Mouse (Mus musculus) macrophage (primary cell): ENCODE data around the gene Pde7b. TPM values are rescaled to one million over a fixed set of nuclear protein-coding genes. Genes with fewer than 3 reads are reported as not detected.
A peak's percentile ranks its signal among the peaks of the same experiment; 100 is the strongest.

ENCODE experiments used
- H3K27ac ChIP-seq: fragments of 350-480 bp; formaldehyde crosslinking; 2 replicates; pipeline ENCODE4 v1.9.0; 2021
- H3K36me3 ChIP-seq: fragments of 350-480 bp; formaldehyde crosslinking; 2 replicates; pipeline ENCODE4 v1.9.0; 2021; ENCODE audit errors: inconsistent target
- H3K4me3 ChIP-seq: fragments of 350-480 bp; formaldehyde crosslinking; 2 replicates; pipeline ENCODE4 v1.9.0; 2021; ENCODE audit errors: inconsistent target
- H3K79me2 ChIP-seq: fragments of 350-480 bp; formaldehyde crosslinking; 2 replicates; pipeline ENCODE4 v1.9.0; 2021; ENCODE audit errors: inconsistent target
- WGBS: methylation state at CpG from one replicate; pipeline ENCODE4 v1.1.7; 2026; ENCODE audit warnings: inconsistent platforms; ENCODE audit not compliant: missing documents; 5-methylcytosine and 5-hydroxymethylcytosine counted together
- polyA plus RNA-seq: library from polyadenylated mRNA; stranded (reverse); fragments of 250-400 nt; gene quantifications from 3 replicates; pipeline ENCODE4 v1.2.4, GENCODE M21; 2018; ENCODE audit warnings: inconsistent platforms

Gene Pde7b
- polyA plus RNA-seq, 1 experiment from 2014 or later, result 42.9 TPM

- WGBS, result 100% methylated on average over 2 of the region's 2 CpGs
- Histone ChIP-seq H3K4me3 (no peak overlapping the region), H3K79me2 (peaks cover 80% of the 10 kb centered on the region; the same call in 1 of the 2 replicates), H3K27ac (no peak overlapping the region), H3K36me3 (peaks cover 33% of the 10 kb centered on the region; the same call in 1 of the 2 replicates)
Observed at GRCm38 (mm10) chr10:20684151-20684550, 40.7 kb downstream of the Pde7b start.

DNA sequence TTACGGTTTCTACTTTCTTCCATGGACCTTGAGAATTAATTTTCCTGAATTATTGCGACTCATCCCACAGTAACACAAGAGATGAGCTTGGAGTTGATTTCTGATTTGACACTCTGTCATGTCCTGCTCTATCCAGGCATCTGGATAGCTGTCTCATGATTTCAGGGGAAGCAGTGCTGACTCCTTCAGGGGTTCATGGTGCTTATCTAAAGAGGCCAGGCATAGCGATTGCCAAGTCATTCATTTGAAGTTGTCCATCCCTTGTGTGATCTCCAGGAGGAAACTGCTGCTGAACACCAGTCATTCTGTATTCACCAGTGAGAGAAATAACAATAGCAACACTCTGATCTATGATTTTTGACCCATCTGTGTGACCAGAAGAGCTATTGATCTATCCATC is 43.9 kb downstream of the Pde7b start:
- Histone ChIP-seq H3K36me3 (peaks cover 11% of the 10 kb centered on the region; the same call in 1 of the 2 replicates), H3K79me2 (peaks cover 72% of the 10 kb centered on the region; the same call in 1 of the 2 replicates), H3K4me3 (no peak overlapping the region), H3K27ac (no peak overlapping the region)
- 97% methylated on average over 3 of the region's 3 CpGs for WGBS

GRCm38 (mm10) chr10:20675321-20675720 is 49.6 kb downstream of the Pde7b start:
- H3K4me3 ChIP-seq, result no peak overlapping the region
- peaks cover 9% of the 10 kb centered on the region; the same call in 1 of the 2 replicates for H3K36me3 ChIP-seq
- 100% methylated on average over 3 of the region's 3 CpGs for WGBS
- H3K79me2 ChIP-seq, result peaks cover 45% of the 10 kb centered on the region; the same call in 1 of the 2 replicates
- no peak overlapping the region for H3K27ac ChIP-seq

DNA sequence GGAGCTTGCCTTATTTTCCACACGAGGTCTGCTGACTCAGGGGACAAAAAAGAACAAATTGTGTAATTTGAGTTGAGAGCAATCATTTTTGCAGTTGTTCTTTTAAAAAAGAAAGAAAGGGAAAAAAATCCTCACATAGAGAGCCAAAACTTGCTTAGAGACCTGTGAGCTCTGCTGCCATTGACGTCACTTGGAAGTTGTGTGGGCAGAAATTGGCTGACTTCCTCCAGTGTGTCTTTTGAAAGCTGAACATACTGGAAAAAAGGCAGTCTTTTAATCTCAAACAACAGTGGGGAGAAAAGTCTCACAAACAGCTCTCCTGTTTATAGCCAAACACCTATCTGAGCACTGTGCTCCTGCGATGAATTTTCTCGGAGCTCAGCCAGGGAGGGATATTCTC is 51.1 kb downstream of the Pde7b start:
- Histone ChIP-seq H3K4me3 (no peak overlapping the region), H3K79me2 (peaks cover 50% of the 10 kb centered on the region; the same call in 1 of the 2 replicates), H3K36me3 (peaks cover 20% of the 10 kb centered on the region; the same call in 1 of the 2 replicates), H3K27ac (no peak overlapping the region)
- WGBS, result 93% methylated on average over 4 of the region's 4 CpGs

- H3K27ac ChIP-seq, result no peak overlapping the region
- peaks cover 45% of the 10 kb centered on the region; the same call in 1 of the 2 replicates for H3K79me2 ChIP-seq
- peaks cover 20% of the 10 kb centered on the region; the same call in 1 of the 2 replicates for H3K36me3 ChIP-seq
- no peak overlapping the region for H3K4me3 ChIP-seq
- WGBS, result 91% methylated on average over 11 of the region's 11 CpGs
Observed at GRCm38 (mm10) chr10:20672591-20672990, 52.3 kb downstream of the Pde7b start.

DNA sequence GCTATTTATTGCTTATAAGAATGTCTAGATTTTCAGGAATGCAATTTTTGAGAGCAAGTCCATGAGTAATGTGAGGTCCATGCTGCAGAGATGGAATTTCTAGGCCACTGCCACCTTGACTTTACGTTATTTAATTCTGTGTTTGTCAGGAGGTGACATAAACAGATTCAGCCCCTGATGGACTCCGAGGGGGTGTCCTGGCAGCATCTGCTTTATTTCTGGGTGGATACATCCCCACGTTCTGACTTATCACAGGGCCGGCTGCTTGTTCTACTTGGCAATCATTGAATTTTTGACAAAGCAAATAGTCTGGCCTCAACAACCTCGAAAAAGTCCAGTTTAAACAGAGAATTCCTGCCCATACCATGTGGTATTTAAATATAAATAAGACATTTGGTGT is 53.3 kb downstream of the Pde7b start:
- Histone ChIP-seq H3K36me3 (peaks cover 20% of the 10 kb centered on the region; the same call in 1 of the 2 replicates), H3K4me3 (no peak overlapping the region), H3K79me2 (peaks cover 36% of the 10 kb centered on the region; the same call in 1 of the 2 replicates), H3K27ac (no peak overlapping the region)
- 94% methylated on average over 5 of the region's 5 CpGs for WGBS

- Histone ChIP-seq H3K4me3 (no peak overlapping the region), H3K36me3 (peaks cover 20% of the 10 kb centered on the region; the same call in 1 of the 2 replicates), H3K79me2 (peaks cover 34% of the 10 kb centered on the region; the same call in 1 of the 2 replicates), H3K27ac (no peak overlapping the region)
- 95% methylated on average over 8 of the region's 8 CpGs for WGBS
Observed at GRCm38 (mm10) chr10:20670541-20670940, 54.3 kb downstream of the Pde7b start.

GRCm38 (mm10) chr10:20669467-20669866 is 55.4 kb downstream of the Pde7b start:
- WGBS, result over 99% methylated on average over 10 of the region's 10 CpGs
- no peak overlapping the region for H3K27ac ChIP-seq
- H3K4me3 ChIP-seq, result no peak overlapping the region

GRCm38 (mm10) chr10:20668577-20668976 is 56.3 kb downstream of the Pde7b start:
- Histone ChIP-seq H3K79me2 (peaks cover 16% of the 10 kb centered on the region; the same call in 1 of the 2 replicates), H3K36me3 (peaks cover 20% of the 10 kb centered on the region; the same call in 1 of the 2 replicates), H3K27ac (no peak overlapping the region), H3K4me3 (no peak overlapping the region)
- 100% methylated on average over 4 of the region's 4 CpGs for WGBS

More at GRCm38 (mm10) chr10:20669467-20669866, 55.4 kb downstream of the Pde7b start:
- Histone ChIP-seq H3K36me3 (peaks cover 20% of the 10 kb centered on the region; the same call in 1 of the 2 replicates), H3K79me2 (peaks cover 23% of the 10 kb centered on the region; the same call in 1 of the 2 replicates)

GRCm38 (mm10) chr10:20666655-20667054 is 58.2 kb downstream of the Pde7b start:
- H3K79me2 ChIP-seq, result peaks cover 22% of the 10 kb centered on the region; the same call in 1 of the 2 replicates
- no peak overlapping the region for H3K4me3 ChIP-seq
- H3K36me3 ChIP-seq, result peaks cover 13% of the 10 kb centered on the region; the same call in 1 of the 2 replicates
- H3K27ac ChIP-seq, result 0 out of 2 replicates have a peak overlapping the region, but pooled peaks have one; percentile 21
- 3% methylated on average over 2 of the region's 2 CpGs for WGBS

DNA sequence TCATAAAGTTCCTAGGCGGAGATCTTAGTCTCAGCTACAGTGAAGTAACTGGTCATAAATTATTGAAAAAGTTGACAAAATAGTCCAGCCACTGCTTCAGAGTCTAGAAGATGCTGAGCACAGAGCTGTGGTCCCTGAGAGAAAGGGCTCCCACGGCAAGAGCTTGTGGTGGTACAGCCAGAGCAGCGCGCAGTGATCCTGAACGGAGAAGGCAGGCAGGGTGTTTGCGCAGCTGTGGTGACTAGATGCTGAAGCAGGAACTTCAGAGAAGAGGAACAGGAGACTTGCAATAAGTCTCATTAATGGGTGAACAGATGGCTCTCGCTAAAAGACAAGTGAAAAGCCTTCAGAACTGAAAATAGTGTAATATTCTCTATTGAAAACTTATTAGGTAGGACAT is 61.9 kb downstream of the Pde7b start:
- H3K79me2 ChIP-seq, result peaks cover 21% of the 10 kb centered on the region; the same call in 1 of the 2 replicates
- no peak overlapping the region for H3K27ac ChIP-seq
- no peak overlapping the region for H3K4me3 ChIP-seq
- H3K36me3 ChIP-seq, result peaks cover 4% of the 10 kb centered on the region; the same call in 1 of the 2 replicates
- 12% methylated on average over 7 of the region's 7 CpGs for WGBS

DNA sequence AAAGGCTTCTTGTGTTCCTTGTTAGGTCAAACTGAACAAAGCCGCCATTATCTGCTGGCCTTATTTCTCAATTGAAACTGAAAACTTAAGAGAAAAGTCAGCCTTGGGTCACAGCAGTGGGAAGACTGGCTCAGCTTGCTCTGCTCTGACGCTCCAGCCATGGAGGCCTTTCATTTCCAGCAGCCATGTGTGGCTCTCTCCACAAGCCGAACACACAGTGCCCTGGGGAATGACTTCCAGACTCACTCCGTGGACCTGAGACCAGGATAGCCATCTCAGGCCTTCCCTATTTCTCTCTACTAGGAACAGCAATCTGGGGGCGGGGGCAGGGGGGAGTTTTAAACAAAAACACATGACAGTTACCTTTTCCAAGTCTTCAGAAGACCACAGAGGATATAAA is 63.2 kb downstream of the Pde7b start:
- 89% methylated on average over 5 of the region's 5 CpGs for WGBS
- Histone ChIP-seq H3K4me3 (no peak overlapping the region), H3K36me3 (peaks cover 6% of the 10 kb centered on the region; the same call in 1 of the 2 replicates), H3K79me2 (peaks cover 27% of the 10 kb centered on the region; the same call in 1 of the 2 replicates), H3K27ac (no peak overlapping the region)

GRCm38 (mm10) chr10:20659718-20660117 is 65.2 kb downstream of the Pde7b start:
- WGBS, result 96% methylated on average over 4 of the region's 4 CpGs
- H3K4me3 ChIP-seq, result no peak overlapping the region
- peaks cover 27% of the 10 kb centered on the region; the same call in 1 of the 2 replicates for H3K79me2 ChIP-seq
- peaks cover 6% of the 10 kb centered on the region; the same call in 1 of the 2 replicates for H3K36me3 ChIP-seq
- no peak overlapping the region for H3K27ac ChIP-seq

GRCm38 (mm10) chr10:20659268-20659667 is 65.6 kb downstream of the Pde7b start:
- 95% methylated on average over 7 of the region's 7 CpGs for WGBS
- Histone ChIP-seq H3K27ac (no peak overlapping the region), H3K4me3 (no peak overlapping the region), H3K36me3 (peaks cover 6% of the 10 kb centered on the region; the same call in 1 of the 2 replicates), H3K79me2 (peaks cover 27% of the 10 kb centered on the region; the same call in 1 of the 2 replicates)

GRCm38 (mm10) chr10:20658716-20659115 is 66.2 kb downstream of the Pde7b start:
- Histone ChIP-seq H3K27ac (no peak overlapping the region), H3K79me2 (peaks cover 27% of the 10 kb centered on the region; the same call in 1 of the 2 replicates), H3K4me3 (no peak overlapping the region), H3K36me3 (peaks cover 6% of the 10 kb centered on the region; the same call in 1 of the 2 replicates)
- WGBS, result 86% methylated on average over 6 of the region's 7 CpGs
